Mouse (Mus musculus): ENCODE measurements at regions not wholly inside any gene's neighbourhood (a gene's known extent, or its start where the extent isn't known, plus 50 kb on each side); places are given as distances from the start of the nearest gene placed in this dataset.

- no peak overlapping the region for H3K9ac ChIP-seq
- no peak for ATAC-seq (ENCODE audit: low read depth)
- WGBS, result 79% methylated on average over 5 of the region's 5 CpGs
Measured at GRCm38 (mm10) chr15:27341518-27341976, 124.9 kb upstream of the Ank start.

GRCm38 (mm10) chr15:27358441-27358840, 108.0 kb upstream of the Ank start:
- Histone ChIP-seq H3K4me2 (no peak overlapping the region), H3K9me3 (no peaks in the 10 kb centered on the region), H3K4me3 (no peak overlapping the region), H3K27me3 (no peaks in the 10 kb centered on the region), H3K27ac (replicated peaks) (no peak overlapping the region), H3K36me3 (no peaks in the 10 kb centered on the region), H3K9ac (no peak overlapping the region), H3K4me1 (replicated peaks) (no peaks in the 10 kb centered on the region)
- ATAC-seq (ENCODE audit: low read depth), result no peak
- WGBS, result 67% methylated on average over 6 of the region's 6 CpGs

More at GRCm38 (mm10) chr15:27341518-27341976, 124.9 kb upstream of the Ank start:
- no peak overlapping the region for H3K4me2 ChIP-seq
- peaks cover 5% of the 10 kb centered on the region; the same call in 1 of the 2 replicates for H3K9me3 ChIP-seq
- H3K27me3 ChIP-seq, result no peaks in the 10 kb centered on the region
- H3K27ac ChIP-seq (replicated peaks), result no peak overlapping the region
- H3K36me3 ChIP-seq, result no peaks in the 10 kb centered on the region
- no peaks in the 10 kb centered on the region for H3K4me1 ChIP-seq (replicated peaks)
- no peak overlapping the region for H3K4me3 ChIP-seq

- 74% methylated on average over 1 of the region's 1 CpGs for WGBS
- no peak for ATAC-seq (ENCODE audit: low read depth)
- no peaks in the 10 kb centered on the region for H3K36me3 ChIP-seq
- H3K4me2 ChIP-seq, result no peak overlapping the region
- no peaks in the 10 kb centered on the region for H3K27me3 ChIP-seq
- H3K4me1 ChIP-seq (replicated peaks), result no peaks in the 10 kb centered on the region
- no peak overlapping the region for H3K27ac ChIP-seq (replicated peaks)
- H3K9ac ChIP-seq, result no peak overlapping the region
- no peaks in the 10 kb centered on the region for H3K9me3 ChIP-seq
- H3K4me3 ChIP-seq, result no peak overlapping the region
Measured at GRCm38 (mm10) chr15:27359271-27359670, 107.2 kb upstream of the Ank start.

DNA sequence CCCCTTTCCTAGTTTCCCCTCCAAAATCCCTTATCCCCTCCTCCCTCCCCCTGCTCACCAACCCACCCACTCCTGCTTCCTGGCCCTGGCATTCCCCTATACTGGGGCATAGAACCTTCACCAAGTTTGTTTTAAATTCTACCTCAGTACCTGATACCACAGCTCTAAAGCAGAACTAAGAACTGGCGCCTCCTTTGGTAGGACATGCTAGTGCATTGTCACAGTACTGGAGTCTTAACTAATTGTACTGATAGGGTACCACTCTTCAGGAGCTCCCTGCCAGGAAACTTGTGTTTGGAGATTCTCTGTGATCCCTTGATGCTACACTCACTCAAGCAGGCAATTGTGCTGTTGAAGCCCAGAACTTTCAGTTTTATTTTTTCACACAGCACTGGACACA, 92.0 kb upstream of the Ank start:
- Histone ChIP-seq H3K27ac (replicated peaks) (no peak overlapping the region), H3K4me1 (replicated peaks) (no peaks in the 10 kb centered on the region), H3K27me3 (no peaks in the 10 kb centered on the region), H3K4me2 (no peak overlapping the region), H3K36me3 (no peaks in the 10 kb centered on the region), H3K9ac (no peak overlapping the region), H3K9me3 (no peaks in the 10 kb centered on the region), H3K4me3 (no peak overlapping the region)
- ATAC-seq (ENCODE audit: low read depth), result no peak
- WGBS, result 64% methylated on average over 1 of the region's 1 CpGs

GRCm38 (mm10) chr15:27378601-27379094, 87.8 kb upstream of the Ank start:
- Histone ChIP-seq H3K27ac (replicated peaks) (no peak overlapping the region), H3K27me3 (no peaks in the 10 kb centered on the region), H3K4me3 (no peak overlapping the region), H3K9ac (no peak overlapping the region), H3K4me1 (replicated peaks) (no peaks in the 10 kb centered on the region), H3K4me2 (no peak overlapping the region), H3K9me3 (no peaks in the 10 kb centered on the region), H3K36me3 (no peaks in the 10 kb centered on the region)
- no peak for ATAC-seq (ENCODE audit: low read depth)
- 89% methylated on average over 3 of the region's 3 CpGs for WGBS

- no peaks in the 10 kb centered on the region for H3K9me3 ChIP-seq
- no peaks in the 10 kb centered on the region for H3K36me3 ChIP-seq
- 55% methylated on average over 4 of the region's 4 CpGs for WGBS
- no peaks in the 10 kb centered on the region for H3K4me1 ChIP-seq (replicated peaks)
- no peaks in the 10 kb centered on the region for H3K27me3 ChIP-seq
- no peak overlapping the region for H3K27ac ChIP-seq (replicated peaks)
- no peak overlapping the region for H3K4me3 ChIP-seq
- no peak for ATAC-seq (ENCODE audit: low read depth)
- H3K9ac ChIP-seq, result no peak overlapping the region
- H3K4me2 ChIP-seq, result no peak overlapping the region
Measured at GRCm38 (mm10) chr15:27380436-27380945, 86.0 kb upstream of the Ank start.

GRCm38 (mm10) chr15:27381565-27381964, 84.9 kb upstream of the Ank start:
- H3K36me3 ChIP-seq, result no peaks in the 10 kb centered on the region
- no peak overlapping the region for H3K4me2 ChIP-seq
- no peaks in the 10 kb centered on the region for H3K4me1 ChIP-seq (replicated peaks)
- no peaks in the 10 kb centered on the region for H3K27me3 ChIP-seq
- no peak for ATAC-seq (ENCODE audit: low read depth)
- no peaks in the 10 kb centered on the region for H3K9me3 ChIP-seq
- 81% methylated on average over 2 of the region's 2 CpGs for WGBS
- H3K4me3 ChIP-seq, result no peak overlapping the region
- no peak overlapping the region for H3K27ac ChIP-seq (replicated peaks)
- H3K9ac ChIP-seq, result no peak overlapping the region

GRCm38 (mm10) chr15:27390567-27390966, 75.9 kb upstream of the Ank start:
- Histone ChIP-seq H3K27me3 (no peaks in the 10 kb centered on the region), H3K4me3 (no peak overlapping the region), H3K9me3 (no peaks in the 10 kb centered on the region), H3K36me3 (no peaks in the 10 kb centered on the region), H3K4me2 (no peak overlapping the region), H3K4me1 (replicated peaks) (no peaks in the 10 kb centered on the region), H3K9ac (no peak overlapping the region), H3K27ac (replicated peaks) (no peak overlapping the region)
- 96% methylated on average over 2 of the region's 2 CpGs for WGBS
- ATAC-seq (ENCODE audit: low read depth), result no peak

GRCm38 (mm10) chr15:27405721-27406161, 60.7 kb upstream of the Ank start:
- Histone ChIP-seq H3K27me3 (no peaks in the 10 kb centered on the region), H3K9ac (no peak overlapping the region), H3K9me3 (no peaks in the 10 kb centered on the region), H3K4me2 (no peak overlapping the region), H3K27ac (replicated peaks) (no peak overlapping the region), H3K36me3 (no peaks in the 10 kb centered on the region), H3K4me1 (replicated peaks) (no peaks in the 10 kb centered on the region), H3K4me3 (no peak overlapping the region)
- WGBS, result 82% methylated on average over 20 of the region's 20 CpGs
- ATAC-seq (ENCODE audit: low read depth), result no peak

GRCm38 (mm10) chr15:27409856-27410255, 56.6 kb upstream of the Ank start:
- no peak overlapping the region for H3K9ac ChIP-seq
- no peaks in the 10 kb centered on the region for H3K36me3 ChIP-seq
- WGBS, result 91% methylated on average over 8 of the region's 8 CpGs
- ATAC-seq (ENCODE audit: low read depth), result no peak
- H3K9me3 ChIP-seq, result no peaks in the 10 kb centered on the region
- no peak overlapping the region for H3K4me3 ChIP-seq
- H3K27ac ChIP-seq (replicated peaks), result no peak overlapping the region
- H3K4me2 ChIP-seq, result no peak overlapping the region
- H3K27me3 ChIP-seq, result no peaks in the 10 kb centered on the region
- H3K4me1 ChIP-seq (replicated peaks), result 0 out of 2 replicates have a peak, but pooled peaks cover 4% of the 10 kb centered on the region

GRCm38 (mm10) chr15:27412304-27412703, 54.2 kb upstream of the Ank start:
- no peaks in the 10 kb centered on the region for H3K36me3 ChIP-seq
- H3K9me3 ChIP-seq, result no peaks in the 10 kb centered on the region
- H3K4me2 ChIP-seq, result no peak overlapping the region
- no peaks in the 10 kb centered on the region for H3K27me3 ChIP-seq
- WGBS, result 94% methylated on average over 2 of the region's 2 CpGs
- H3K4me3 ChIP-seq, result no peak overlapping the region
- no peak for ATAC-seq (ENCODE audit: low read depth)
- H3K9ac ChIP-seq, result no peak overlapping the region
- H3K27ac ChIP-seq (replicated peaks), result no peak overlapping the region
- H3K4me1 ChIP-seq (replicated peaks), result 0 out of 2 replicates have a peak, but pooled peaks cover 4% of the 10 kb centered on the region

DNA sequence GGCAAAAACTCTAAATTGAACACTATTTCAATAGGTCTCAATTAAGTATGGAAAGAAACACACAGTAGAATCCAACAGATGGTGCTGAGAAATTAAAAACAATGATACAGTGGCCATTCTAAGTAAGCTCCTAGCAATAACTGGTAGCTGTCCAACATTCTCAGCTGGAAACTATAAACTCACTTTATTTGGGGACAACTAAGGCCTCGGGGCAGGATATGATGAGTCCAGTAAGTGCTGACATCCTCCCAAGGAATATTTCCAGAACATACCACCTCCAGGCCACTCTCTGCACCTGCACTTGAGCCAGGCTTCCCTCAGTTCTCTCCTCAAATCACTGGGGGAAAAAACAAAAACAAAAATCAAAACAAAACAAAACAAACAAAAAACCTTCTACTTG, 53.7 kb upstream of the Ank start:
- H3K4me3 ChIP-seq, result no peak overlapping the region
- H3K36me3 ChIP-seq, result no peaks in the 10 kb centered on the region
- 0 out of 2 replicates have a peak, but pooled peaks cover 4% of the 10 kb centered on the region for H3K4me1 ChIP-seq (replicated peaks)
- no peak overlapping the region for H3K9ac ChIP-seq
- WGBS, result 72% methylated on average over 1 of the region's 1 CpGs
- no peak overlapping the region for H3K27ac ChIP-seq (replicated peaks)
- H3K27me3 ChIP-seq, result no peaks in the 10 kb centered on the region
- H3K4me2 ChIP-seq, result no peak overlapping the region
- ATAC-seq (ENCODE audit: low read depth), result no peak
- H3K9me3 ChIP-seq, result no peaks in the 10 kb centered on the region

- no peaks in the 10 kb centered on the region for H3K9me3 ChIP-seq
- H3K4me3 ChIP-seq, result no peak overlapping the region
- H3K27ac ChIP-seq (replicated peaks), result no peak overlapping the region
- ATAC-seq (ENCODE audit: low read depth), result no peak
- no peak overlapping the region for H3K9ac ChIP-seq
- no peaks in the 10 kb centered on the region for H3K36me3 ChIP-seq
- H3K4me2 ChIP-seq, result no peak overlapping the region
- WGBS, result 87% methylated on average over 7 of the region's 7 CpGs
- no peaks in the 10 kb centered on the region for H3K27me3 ChIP-seq
- H3K4me1 ChIP-seq (replicated peaks), result 0 out of 2 replicates have a peak, but pooled peaks cover 4% of the 10 kb centered on the region
Measured at GRCm38 (mm10) chr15:27413486-27413885, 53.0 kb upstream of the Ank start.

All from neural tube, embryonic 13.5 days (tissue).